Mouse (Mus musculus): ENCODE data around the gene Hist1h1b. TPM values are rescaled to one million over a fixed set of nuclear protein-coding genes. Genes with fewer than 3 reads are reported as not detected.
"Not testable (repeated sequence)": the region's sequence is repeated elsewhere in the genome, so short reads cannot be mapped to it uniquely, and the experiment has no call there.

Hist1h1b gene
- polyA plus RNA-seq, 1 experiment = 1.7 TPM

DNA sequence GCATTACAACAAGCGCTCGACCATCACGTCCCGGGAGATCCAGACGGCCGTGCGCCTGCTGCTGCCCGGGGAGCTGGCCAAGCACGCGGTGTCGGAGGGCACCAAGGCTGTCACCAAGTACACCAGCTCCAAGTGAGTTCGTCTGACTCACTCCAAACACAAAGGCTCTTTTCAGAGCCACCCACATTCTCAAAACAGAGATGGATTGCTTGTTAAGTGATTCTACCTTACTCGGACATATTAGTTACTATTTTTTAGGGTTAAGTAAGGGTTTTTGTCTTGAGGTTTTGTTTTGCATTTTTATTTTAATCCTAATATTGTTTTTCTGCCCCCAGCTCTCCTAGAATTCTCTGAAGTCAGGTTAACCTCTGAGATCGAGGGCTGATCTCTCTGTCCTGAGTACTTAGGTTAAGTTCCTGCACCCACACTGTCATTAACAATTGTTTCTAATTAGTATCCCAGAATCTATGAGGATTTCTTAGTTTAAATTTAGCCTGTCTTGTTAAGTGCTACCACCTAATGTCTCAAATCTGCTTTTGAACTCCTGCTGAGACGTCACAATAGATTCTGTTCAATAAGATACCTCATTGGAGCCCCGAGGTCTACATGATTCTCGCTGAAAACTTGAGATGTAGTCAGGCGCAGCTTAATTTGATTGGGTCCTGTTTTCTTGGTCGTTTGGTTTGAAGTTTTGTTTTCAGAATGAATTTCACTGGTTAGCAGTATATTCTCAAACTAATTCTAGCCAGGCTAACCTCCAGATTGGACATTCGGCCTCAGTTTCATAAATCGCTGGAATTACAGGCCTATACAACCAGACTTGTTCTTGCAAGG lies 7.6 kb upstream of the Hist1h1b start:
- no peaks in the 10 kb centered on the region for H3K27me3 ChIP-seq (ENCODE audit: control insufficient read depth, insufficient read depth, insufficient read length)
- no peaks in the 10 kb centered on the region for H3K36me3 ChIP-seq (ENCODE audit: control insufficient read depth, insufficient read depth)
- no peak overlapping the region for H3ac ChIP-seq (ENCODE audit: control insufficient read depth, insufficient read length)
- H3K79me2 ChIP-seq (ENCODE audit: control insufficient read depth, insufficient read depth) = no peaks in the 10 kb centered on the region
- H3K4me2 ChIP-seq (ENCODE audit: low read depth) = peak overlapping the region; percentile 70
- no peak for TF ChIP-seq USF1 (IDR thresholded peaks at IDR 0.05; ENCODE audit: low read depth)
- no peak for TF ChIP-seq REST (IDR thresholded peaks at IDR 0.05; ENCODE audit: insufficient read depth, insufficient read length)
- TF ChIP-seq MYOD1 (IDR thresholded peaks at IDR 0.05; ENCODE audit: control insufficient read depth in 1 of 3, insufficient read length in 2 of 3, low read depth in 2 of 3) = no peak
- TF ChIP-seq TCF3 (IDR thresholded peaks at IDR 0.05; ENCODE audit: insufficient read length, low read depth) = no peak
- TF ChIP-seq TCF12 (IDR thresholded peaks at IDR 0.05; ENCODE audit: insufficient read depth, poor library complexity, severe bottlenecking) = no peak
- no peak for TF ChIP-seq SRF (IDR thresholded peaks at IDR 0.05; ENCODE audit: control insufficient read depth, insufficient read length, low read depth)
- no peak for TF ChIP-seq POLR2AphosphoS2 (IDR thresholded peaks at IDR 0.05; ENCODE audit: insufficient read length, low read depth)
- TF ChIP-seq CEBPB (IDR thresholded peaks at IDR 0.05; ENCODE audit: insufficient read depth, poor library complexity, severe bottlenecking) = no peak
- TF ChIP-seq E2F4 (IDR thresholded peaks at IDR 0.05; ENCODE audit: insufficient read depth) = no peak
- no peak for TF ChIP-seq MAX (IDR thresholded peaks at IDR 0.05; ENCODE audit: low read depth)
- TF ChIP-seq POLR2A (IDR thresholded peaks at IDR 0.05; ENCODE audit: insufficient read length, low read depth) = no peak
- TF ChIP-seq MYOG (IDR thresholded peaks at IDR 0.05; ENCODE audit: control insufficient read depth in 1 of 3, insufficient read depth in 1 of 3, insufficient read length in 2 of 3, low read depth in 2 of 3) = no peak
- H3K4me3 ChIP-seq = peak overlapping the region; percentile 12

DNA sequence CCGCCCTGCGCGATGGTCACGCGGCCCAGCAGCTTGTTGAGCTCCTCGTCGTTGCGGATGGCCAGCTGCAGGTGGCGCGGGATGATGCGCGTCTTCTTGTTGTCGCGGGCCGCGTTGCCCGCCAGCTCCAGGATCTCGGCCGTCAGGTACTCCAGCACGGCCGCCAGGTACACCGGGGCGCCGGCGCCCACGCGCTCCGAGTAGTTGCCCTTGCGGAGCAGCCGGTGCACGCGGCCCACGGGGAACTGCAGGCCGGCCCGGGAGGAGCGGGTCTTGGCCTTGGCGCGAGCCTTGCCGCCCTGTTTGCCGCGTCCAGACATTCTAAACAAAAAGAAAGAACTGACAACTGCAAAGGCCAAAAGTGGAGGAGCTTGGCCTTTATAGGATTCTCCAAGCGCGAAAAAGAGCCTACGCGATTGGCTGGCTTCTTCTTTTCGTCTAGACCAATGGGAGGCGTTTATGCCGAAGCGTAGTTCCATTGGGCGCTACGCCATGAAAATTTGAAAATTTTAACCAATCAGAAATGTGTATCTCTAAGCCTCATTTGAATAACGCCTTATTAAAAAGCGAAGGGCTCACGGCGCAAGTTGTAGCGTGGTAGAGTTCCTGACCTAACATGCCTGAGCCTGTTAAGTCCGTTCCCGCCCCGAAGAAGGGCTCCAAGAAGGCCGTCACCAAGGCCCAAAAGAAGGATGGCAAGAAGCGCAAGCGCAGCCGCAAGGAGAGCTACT lies 6.6 kb upstream of the Hist1h1b start, which contains the start of the genes Hist1h2an and Hist1h2bp:
Gene Hist1h2an, minus strand, starts transcription at position 320 of the 731 bp plus-strand sequence.
Gene Hist1h2bp, plus strand, starts transcription at position 563 of the 731 bp plus-strand sequence.
- H3ac ChIP-seq (ENCODE audit: control insufficient read depth, insufficient read length); H3K36me3 ChIP-seq (ENCODE audit: control insufficient read depth, insufficient read depth); H3K27me3 ChIP-seq (ENCODE audit: control insufficient read depth, insufficient read depth, insufficient read length); H3K79me2 ChIP-seq (ENCODE audit: control insufficient read depth, insufficient read depth): not testable (repeated sequence)
- Histone ChIP-seq H3K4me2 (ENCODE audit: low read depth) (peak within 1 kb of the TSS; percentile 71), H3K4me3 (peak within 1 kb of the TSS; percentile 12)
- TF ChIP-seq POLR2A (IDR thresholded peaks at IDR 0.05; ENCODE audit: insufficient read length, low read depth) (peak; percentile 67), E2F4 (IDR thresholded peaks at IDR 0.05; ENCODE audit: insufficient read depth) (peak; percentile 87), POLR2AphosphoS2 (IDR thresholded peaks at IDR 0.05; ENCODE audit: insufficient read length, low read depth) (peak; percentile 78)

DNA sequence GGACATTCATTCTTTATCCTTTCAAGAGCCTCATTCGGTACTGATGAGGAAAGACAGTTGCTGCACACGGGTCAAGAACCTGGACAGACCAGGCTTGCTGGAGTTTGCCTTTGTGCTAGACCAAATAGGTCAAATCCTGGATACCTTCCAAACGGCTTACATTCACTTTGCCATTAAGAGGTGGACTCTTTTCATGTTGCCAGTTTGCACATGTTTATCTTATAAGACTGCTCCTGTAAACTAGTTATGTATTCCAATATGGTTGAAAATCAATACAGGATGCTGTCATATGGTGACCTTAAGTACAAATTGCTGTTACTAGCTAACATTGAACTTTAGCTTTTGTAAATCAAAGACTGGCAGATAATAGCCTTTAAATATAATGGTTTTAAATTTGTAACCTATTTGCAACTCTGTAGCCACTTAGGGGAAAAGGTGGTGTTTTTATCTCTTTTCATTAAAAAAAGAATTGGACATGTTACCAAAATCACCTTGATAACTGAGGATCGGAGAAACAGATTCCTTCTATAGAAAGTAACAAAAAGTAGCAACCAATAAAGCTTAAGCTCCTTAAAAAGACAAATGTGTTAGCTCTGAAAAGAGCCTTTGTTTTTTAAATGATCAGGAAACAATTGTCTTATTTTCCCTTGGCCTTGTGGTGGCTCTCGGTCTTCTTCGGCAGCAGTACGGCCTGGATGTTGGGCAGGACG lies 5.9 kb upstream of the Hist1h1b start:
- TF ChIP-seq MYOD1 (IDR thresholded peaks at IDR 0.05; ENCODE audit: control insufficient read depth in 1 of 3, insufficient read length in 2 of 3, low read depth in 2 of 3) (no peak), POLR2A (IDR thresholded peaks at IDR 0.05; ENCODE audit: insufficient read length, low read depth) (peak; percentile 58), POLR2AphosphoS2 (IDR thresholded peaks at IDR 0.05; ENCODE audit: insufficient read length, low read depth) (peak; percentile 88)
- no peaks in the 10 kb centered on the region for H3K27me3 ChIP-seq (ENCODE audit: control insufficient read depth, insufficient read depth, insufficient read length)
- peak overlapping the region; percentile 12 for H3K4me3 ChIP-seq
- no peaks in the 10 kb centered on the region for H3K36me3 ChIP-seq (ENCODE audit: control insufficient read depth, insufficient read depth)
- no peak overlapping the region for H3ac ChIP-seq (ENCODE audit: control insufficient read depth, insufficient read length)
- no peaks in the 10 kb centered on the region for H3K79me2 ChIP-seq (ENCODE audit: control insufficient read depth, insufficient read depth)
- H3K4me2 ChIP-seq (ENCODE audit: low read depth) = peak overlapping the region; percentile 68

DNA sequence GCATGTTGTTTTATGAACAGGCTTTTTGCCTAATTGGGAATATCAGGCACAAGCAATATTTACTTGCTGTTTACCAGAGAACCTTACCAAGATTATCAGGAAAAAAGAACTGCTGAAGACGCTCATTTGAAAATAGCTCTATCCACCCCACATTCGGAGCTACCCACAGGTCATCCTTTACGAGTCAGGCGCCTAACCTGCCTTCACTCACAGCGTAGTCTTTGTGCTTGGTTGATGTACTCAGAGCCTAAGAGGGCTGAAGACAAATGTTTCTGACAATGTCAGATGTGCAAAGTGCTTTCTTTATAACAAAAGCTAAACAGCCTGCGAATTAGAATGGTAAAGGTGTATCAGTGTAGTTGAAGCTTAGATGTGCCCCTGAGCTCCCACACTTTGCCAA lies 3.9 kb upstream of the Hist1h1b start:
- H3K79me2 ChIP-seq (ENCODE audit: control insufficient read depth, insufficient read depth) = no peaks in the 10 kb centered on the region
- TF ChIP-seq POLR2A (IDR thresholded peaks at IDR 0.05; ENCODE audit: insufficient read length, low read depth) (no peak), REST (IDR thresholded peaks at IDR 0.05; ENCODE audit: insufficient read depth, insufficient read length) (no peak), TCF3 (IDR thresholded peaks at IDR 0.05; ENCODE audit: insufficient read length, low read depth) (no peak), USF1 (IDR thresholded peaks at IDR 0.05; ENCODE audit: low read depth) (no peak), E2F4 (IDR thresholded peaks at IDR 0.05; ENCODE audit: insufficient read depth) (no peak), SRF (IDR thresholded peaks at IDR 0.05; ENCODE audit: control insufficient read depth, insufficient read length, low read depth) (no peak), POLR2AphosphoS2 (IDR thresholded peaks at IDR 0.05; ENCODE audit: insufficient read length, low read depth) (no peak), MYOG (IDR thresholded peaks at IDR 0.05; ENCODE audit: control insufficient read depth in 1 of 3, insufficient read depth in 1 of 3, insufficient read length in 2 of 3, low read depth in 2 of 3) (no peak), CEBPB (IDR thresholded peaks at IDR 0.05; ENCODE audit: insufficient read depth, poor library complexity, severe bottlenecking) (no peak), MAX (IDR thresholded peaks at IDR 0.05; ENCODE audit: low read depth) (no peak), MYOD1 (IDR thresholded peaks at IDR 0.05; ENCODE audit: control insufficient read depth in 1 of 3, insufficient read length in 2 of 3, low read depth in 2 of 3) (no peak), TCF12 (IDR thresholded peaks at IDR 0.05; ENCODE audit: insufficient read depth, poor library complexity, severe bottlenecking) (no peak)
- no peaks in the 10 kb centered on the region for H3K36me3 ChIP-seq (ENCODE audit: control insufficient read depth, insufficient read depth)
- H3ac ChIP-seq (ENCODE audit: control insufficient read depth, insufficient read length) = no peak overlapping the region
- H3K4me3 ChIP-seq = peak overlapping the region; percentile 18
- no peaks in the 10 kb centered on the region for H3K27me3 ChIP-seq (ENCODE audit: control insufficient read depth, insufficient read depth, insufficient read length)
- H3K4me2 ChIP-seq (ENCODE audit: low read depth) = peak overlapping the region; percentile 85
